9 mouse cellular contexts compared by ENCODE assay signal in the genomic region with DNA sequence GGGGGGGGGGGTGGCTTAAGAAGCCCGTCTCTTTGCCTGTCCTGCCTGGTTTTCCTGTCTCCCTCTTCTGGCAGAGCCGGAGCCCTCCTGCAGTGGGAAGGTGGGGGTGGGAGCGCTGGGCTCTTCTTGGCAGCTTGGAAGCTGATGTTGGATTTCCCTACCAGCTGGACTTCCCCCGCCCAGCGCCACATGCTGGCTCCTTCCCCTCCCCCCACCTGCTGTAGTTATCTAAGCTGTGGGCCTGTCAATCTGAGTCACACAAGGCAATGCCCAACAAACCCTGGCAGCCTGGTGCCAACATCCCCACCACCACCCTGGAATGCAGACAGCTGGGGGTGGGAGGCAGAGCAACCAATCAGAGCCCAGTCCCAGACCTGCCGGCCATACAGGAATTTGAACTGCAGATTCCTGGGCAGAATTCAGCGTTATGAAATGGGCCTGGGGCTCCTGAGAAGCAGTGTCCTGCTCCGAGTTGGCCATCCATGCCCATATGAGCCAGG. TPM values are rescaled to one million over a fixed set of nuclear protein-coding genes. Genes with fewer than 3 reads are reported as not detected.
DNase-seq lines count a peak whose midpoint lies in the region; ATAC-seq and TF ChIP-seq lines count a peak whose summit lies in the region.
"Had no signal": no experiment of that assay in that cellular context is flagged by ENCODE, and none has a peak within 500 bp of the region (broad histone marks: within the 10 kb centered on the region; RNA-seq: fewer than 3 reads in every experiment).

No protein-coding gene starts in this region.

- no peak for TF ChIP-seq CTCF in lung, adult 2 months (IDR thresholded peaks at IDR 0.05; ENCODE audit: insufficient read depth, low read length)

- DNase-seq in MN1 (ENCODE audit: low spot score) (peak; percentile 80), adipocyte (ENCODE audit: low spot score) (no peak)
- peak; percentile 55 for DNase-seq in cerebellum, adult 9-10 months
- peak; percentile 86 to 93 for DNase-seq in frontal cortex, postnatal 36 days (ENCODE audit: low spot score in 2 of 2)
- DNase-seq in kidney, postnatal 10 days: peak; percentile 75
- DNase-seq in lung, adult 2 months: no peak
- DNase-seq in retina, embryonic 14.5 days (ENCODE audit: low spot score): peak; percentile 81
- DNase-seq: liver, embryonic 13.5 days had no signal

- WGBS in lung, adult 2 months: 7% methylated on average over 8 of the region's 8 CpGs

- peaks cover 9% of the 10 kb centered on the region; the same call in 1 of the 2 replicates for H3K4me1 ChIP-seq in lung, adult 2 months (ENCODE audit: control insufficient read depth, insufficient read depth, low read length)
- H3K4me1 ChIP-seq: liver, embryonic 13.5 days had no signal

- no peak overlapping the region for H3K4me3 ChIP-seq in lung, adult 2 months (replicated peaks; ENCODE audit: extremely low read depth, low read depth, low read length)
- H3K4me3 ChIP-seq: liver, embryonic 13.5 days had no signal

- peak; percentile 37; the same call in 1 of the 2 replicates for TF ChIP-seq POLR2A in lung, adult 2 months (IDR thresholded peaks at IDR 0.05; ENCODE audit: borderline replicate concordance, extremely low read depth, low read depth, low read length)

- ATAC-seq in megakaryocyte progenitor cell, adult 5-6 weeks (replicated peaks; ENCODE audit: poor library complexity): no peak

RNA-seq across cellular contexts. Expression of gene Lrtm2, which starts 1.3 kb away (rescaled TPM):
- 10.1 and 11.5 TPM in 2 replicates for polyA plus RNA-seq in lung, adult 2 months (2012; rRNA removed)
- 0.24 and 0.44 TPM in 2 replicates for total RNA-seq in megakaryocyte progenitor cell, adult 5-6 weeks (2015)
- 0.03 and 0.08 TPM in 2 replicates for total RNA-seq in megakaryocyte progenitor cell, adult 5-6 weeks (2017)
- polyA plus RNA-seq: liver, embryonic 13.5 days had no signal

Comparison
In these comparisons a context has a peak if more than half of its experiments do, and no peak if none do; other contexts are left out.
1. DNase-seq: peak in MN1 (single experiment), cerebellum, adult 9-10 months (single experiment), frontal cortex, postnatal 36 days (2 of 2), kidney, postnatal 10 days (single experiment) and retina, embryonic 14.5 days (single experiment); none in lung, adult 2 months (single experiment) and adipocyte (single experiment).